ENCODE assay signal across 17 mouse cellular contexts in genomic region chr14:33719651-33720050, GRCm38 (mm10).
"Had no signal": no experiment of that assay in that cellular context is flagged by ENCODE, and none has a peak within 500 bp of the region (broad histone marks: within the 10 kb centered on the region; RNA-seq: fewer than 3 reads in every experiment).

No protein-coding gene starts in this region.

- H3K27ac ChIP-seq: midbrain, embryonic 10.5 days; midbrain, embryonic 12.5 days; neural tube, embryonic 13.5 days; neural tube, embryonic 15.5 days had no signal

- H3K4me1 ChIP-seq: midbrain, embryonic 10.5 days; midbrain, embryonic 12.5 days had no signal

- H3K4me3 ChIP-seq: midbrain, embryonic 10.5 days; midbrain, embryonic 12.5 days; myocyte; neural tube, embryonic 13.5 days; neural tube, embryonic 15.5 days had no signal

- H3K36me3 ChIP-seq: midbrain, embryonic 10.5 days; midbrain, embryonic 12.5 days; neural tube, embryonic 13.5 days; neural tube, embryonic 15.5 days had no signal

- DNase-seq: lung, embryonic 14.5 days; lung, postnatal 10 days; lung, postnatal 4 days; midbrain, embryonic 14.5 days; retina, postnatal 1 day; right cerebral cortex, adult 18-20 months; right cerebral cortex, postnatal 25 days; right cerebral cortex, postnatal 4 days; spleen, adult 18-20 months; thymus, adult 18-20 months; thymus, postnatal 14 days; thymus, postnatal 36 days had no signal

- H3K27me3 ChIP-seq: midbrain, embryonic 12.5 days; neural tube, embryonic 13.5 days; neural tube, embryonic 15.5 days had no signal
